Mouse (Mus musculus): Measurements from ENCODE around the gene Myl4. TPM values are rescaled to one million over a fixed set of nuclear protein-coding genes. Genes with fewer than 3 reads are reported as not detected.

Myl4 gene
- total RNA-seq, 2 experiments from 2014 or later: 3.1 to 3.6 TPM

- no peak for DNase-seq
- intact Hi-C loops (cut with DNase I): no loop called here
These were observed 48.9 kb downstream of the Myl4 start for GRCm38 (mm10) chr11:104599265-104599945.

DNA sequence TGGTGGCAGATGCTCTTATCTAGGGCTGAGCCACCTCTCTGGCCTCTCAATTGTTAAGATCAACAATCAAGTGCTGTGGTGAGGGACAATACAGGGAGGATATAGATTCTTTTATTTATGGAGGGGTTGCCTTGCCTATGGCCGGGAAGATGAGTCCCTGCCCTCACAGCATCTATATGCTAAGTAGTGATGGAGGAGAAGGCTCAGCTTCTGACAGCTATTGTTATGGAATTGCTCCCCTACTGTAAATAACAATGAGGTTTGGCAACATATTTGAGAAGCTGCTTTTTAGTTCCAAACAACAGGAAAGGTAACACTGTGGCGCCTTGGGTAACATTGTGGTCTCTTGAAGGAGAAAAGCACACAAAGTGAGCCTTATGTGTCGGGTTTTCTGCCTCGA is 50.2 kb downstream of the Myl4 start:
- intact Hi-C loops (cut with DNase I): no loop called here
- no peak for DNase-seq

GRCm38 (mm10) chr11:104604192-104604591 is 53.7 kb downstream of the Myl4 start:
- intact Hi-C loops (cut with DNase I): no loop called here
- no peak for DNase-seq

GRCm38 (mm10) chr11:104607491-104608245 is 57.2 kb downstream of the Myl4 start, which contains the start of gene Itgb3:
Itgb3 (plus strand) TSS chr11:104608000.
- peak; percentile 68 for DNase-seq
- intact Hi-C loops (cut with DNase I): no loop called here

- no peak for DNase-seq
- intact Hi-C loops (cut with DNase I): no loop called here
These were observed 57.9 kb downstream of the Myl4 start for GRCm38 (mm10) chr11:104608249-104608920.

DNA sequence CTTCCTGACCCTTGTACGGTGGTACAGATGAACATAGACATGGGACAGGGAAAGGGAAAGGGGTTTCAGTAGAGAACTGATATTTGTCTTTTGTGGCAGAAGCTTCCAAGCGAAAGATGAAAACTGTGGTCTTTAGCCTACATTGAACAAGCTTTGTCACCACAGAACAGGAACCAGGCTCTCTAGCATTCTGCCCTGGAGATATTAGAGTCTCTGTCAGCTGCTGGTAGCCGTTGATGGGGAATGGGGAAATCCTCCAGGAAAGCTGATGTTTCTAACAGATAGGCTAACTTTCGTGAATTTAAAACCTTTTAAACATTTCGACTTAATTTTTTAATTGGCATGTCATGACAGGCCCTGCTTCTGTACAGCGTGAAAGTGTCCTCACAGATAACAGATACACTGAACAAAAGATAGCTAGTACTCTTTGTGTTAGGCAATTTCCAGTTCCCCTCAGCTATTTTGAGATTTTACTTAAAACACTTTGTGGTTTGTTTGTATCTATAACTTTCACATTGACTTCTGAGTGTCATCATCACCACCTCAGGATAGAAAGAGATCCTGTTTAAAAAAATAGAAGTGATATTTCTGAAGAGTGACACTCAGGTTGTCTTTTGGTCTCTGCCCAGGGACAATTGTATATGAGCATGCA is 58.7 kb downstream of the Myl4 start:
- intact Hi-C loops (cut with DNase I): no loop called here

DNA sequence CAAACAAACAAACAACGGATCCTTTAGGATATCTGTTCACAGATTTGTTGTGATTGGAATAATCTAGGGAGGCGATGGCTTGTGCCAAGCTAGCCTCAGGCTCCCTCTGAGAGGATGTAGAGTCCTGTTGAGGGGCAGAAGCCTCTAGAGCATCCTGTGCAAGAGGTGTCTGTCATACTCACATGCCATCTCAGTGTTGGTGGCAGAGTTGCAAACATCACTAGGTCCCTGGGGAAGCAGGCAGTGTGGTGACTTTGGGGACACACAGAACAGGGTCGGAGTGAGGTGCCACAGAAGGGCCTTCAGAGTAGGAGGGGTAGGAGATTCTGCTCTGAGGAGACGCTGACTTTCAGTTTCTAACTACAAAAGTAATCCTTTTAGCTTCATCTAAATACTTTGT is 59.3 kb downstream of the Myl4 start:
- DNase-seq: no peak
- intact Hi-C loops (cut with DNase I): no loop called here

More for the DNA sequence above, 58.7 kb downstream of the Myl4 start:
- DNase-seq: no peak

DNA sequence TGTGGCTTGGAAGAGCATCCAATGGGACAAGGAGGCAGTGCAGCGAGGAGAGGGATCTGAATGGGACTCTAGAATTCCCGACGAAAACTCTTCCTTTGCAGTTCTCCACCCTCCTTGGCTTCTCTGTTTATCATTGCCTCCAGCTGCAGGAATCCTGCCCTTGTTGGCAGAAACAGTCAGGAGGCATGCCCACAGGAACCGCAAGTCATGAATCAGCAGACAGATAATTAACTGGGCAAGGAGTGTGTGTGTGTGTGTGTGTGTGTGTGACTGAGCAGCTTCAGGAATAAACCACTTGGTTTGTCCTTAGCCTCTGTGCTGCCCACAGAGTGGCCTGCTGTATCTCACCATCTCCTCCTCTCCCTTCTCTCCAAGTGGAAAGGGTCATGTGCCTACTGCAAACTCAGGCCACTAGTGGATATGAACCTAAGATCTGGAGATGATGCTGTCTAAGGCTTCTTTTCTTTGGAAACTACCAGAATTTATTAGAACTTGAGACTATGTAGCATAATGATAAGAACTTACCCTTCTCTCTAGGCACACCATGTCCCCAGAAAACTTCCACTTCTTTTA is 61.2 kb downstream of the Myl4 start:
- DNase-seq: no peak
- intact Hi-C loops (cut with DNase I): no loop called here

DNA sequence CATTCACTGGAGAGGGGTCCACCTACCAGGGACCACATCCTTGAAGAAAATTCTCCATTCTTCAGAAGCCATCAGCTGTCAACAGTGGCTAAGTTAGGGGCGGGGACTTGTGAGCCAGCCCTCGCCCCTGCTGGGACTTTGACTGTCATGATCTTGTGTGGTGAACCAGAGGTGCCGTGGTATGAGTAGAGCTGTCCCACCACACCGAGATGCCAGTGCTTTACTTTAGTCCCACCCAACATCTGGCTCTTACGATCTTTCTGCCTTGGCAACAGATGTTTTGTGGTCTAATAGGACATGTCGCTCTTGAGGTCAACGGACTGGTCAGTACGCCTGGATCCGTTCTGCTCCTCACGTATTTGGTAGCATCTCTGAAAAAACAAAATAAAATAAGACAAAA is 63.1 kb downstream of the Myl4 start:
- intact Hi-C loops (cut with DNase I): no loop called here
- no peak for DNase-seq

GRCm38 (mm10) chr11:104614130-104614529 is 63.7 kb downstream of the Myl4 start:
- intact Hi-C loops (cut with DNase I): no loop called here

DNA sequence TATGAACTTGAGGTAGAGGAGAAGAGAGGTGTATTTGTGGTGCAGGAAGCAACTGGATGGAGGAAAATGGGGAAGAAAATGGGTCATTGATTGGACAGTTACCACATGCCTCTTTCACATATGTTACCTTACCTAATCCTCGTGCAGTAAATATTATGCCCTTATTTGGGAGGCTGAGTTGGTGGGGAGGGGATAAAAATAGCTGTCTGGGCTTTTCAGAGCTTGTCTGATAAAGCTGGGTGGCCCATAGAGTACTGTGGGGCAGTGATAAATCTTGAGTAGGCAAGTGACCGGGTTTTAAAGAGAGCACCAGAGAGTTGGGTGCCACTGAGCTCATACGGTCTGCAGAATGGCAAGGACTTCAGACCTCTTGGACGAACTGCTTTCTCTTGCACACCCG is 65.7 kb downstream of the Myl4 start:
- intact Hi-C loops (cut with DNase I): no loop called here
- DNase-seq: no peak

More at GRCm38 (mm10) chr11:104614130-104614529, 63.7 kb downstream of the Myl4 start:
- DNase-seq: no peak

- DNase-seq: no peak
- intact Hi-C loops (cut with DNase I): no loop called here
These were observed 68.2 kb downstream of the Myl4 start for GRCm38 (mm10) chr11:104618638-104619076.

GRCm38 (mm10) chr11:104619084-104620022 is 68.9 kb downstream of the Myl4 start:
- intact Hi-C loops (cut with DNase I): no loop called here
- no peak for DNase-seq

GRCm38 (mm10) chr11:104622040-104622962 is 71.8 kb downstream of the Myl4 start:
- DNase-seq: no peak
- intact Hi-C loops (cut with DNase I): no loop called here

DNA sequence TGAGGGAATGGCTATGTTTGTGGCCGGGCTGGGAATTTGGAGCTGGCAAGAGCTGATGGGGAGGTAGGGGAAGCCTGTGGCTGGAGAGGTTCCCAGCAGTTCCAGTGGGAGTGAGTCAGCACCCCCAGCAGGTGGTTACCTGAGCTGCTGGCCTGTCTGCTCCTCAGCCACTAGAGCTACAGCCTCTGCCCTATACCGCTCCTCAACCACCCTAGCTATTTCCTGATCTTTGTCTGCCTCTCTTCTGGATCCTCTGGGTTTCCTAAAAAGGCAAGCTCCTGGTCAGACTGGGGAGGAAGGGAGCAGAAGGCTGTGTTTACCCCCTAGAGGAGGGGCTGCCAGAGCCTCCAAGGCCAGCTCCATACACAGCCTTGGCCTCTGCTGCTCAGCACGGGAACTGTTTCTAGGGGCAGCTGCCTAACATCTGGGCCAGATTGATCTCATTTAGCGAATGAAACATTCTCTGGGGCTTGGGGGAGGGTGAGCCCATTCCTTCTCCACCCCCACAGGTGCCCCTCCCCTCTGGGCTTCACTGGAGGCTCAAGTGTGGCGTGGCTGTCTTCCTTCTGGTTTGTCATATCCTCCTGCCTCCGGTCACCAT is 74.4 kb downstream of the Myl4 start:
- intact Hi-C loops (cut with DNase I): no loop called here
- DNase-seq: no peak

GRCm38 (mm10) chr11:104625453-104626402 is 75.3 kb downstream of the Myl4 start:
- intact Hi-C loops (cut with DNase I): no loop called here
- DNase-seq: peak; percentile 25

- DNase-seq: no peak
- intact Hi-C loops (cut with DNase I): no loop called here
These were observed 76.2 kb downstream of the Myl4 start for GRCm38 (mm10) chr11:104626635-104627034.

Measured in left cerebral cortex, postnatal 4 days (tissue).